Comparison of ENCODE assay signal across 10 mouse cellular contexts in the genomic region with DNA sequence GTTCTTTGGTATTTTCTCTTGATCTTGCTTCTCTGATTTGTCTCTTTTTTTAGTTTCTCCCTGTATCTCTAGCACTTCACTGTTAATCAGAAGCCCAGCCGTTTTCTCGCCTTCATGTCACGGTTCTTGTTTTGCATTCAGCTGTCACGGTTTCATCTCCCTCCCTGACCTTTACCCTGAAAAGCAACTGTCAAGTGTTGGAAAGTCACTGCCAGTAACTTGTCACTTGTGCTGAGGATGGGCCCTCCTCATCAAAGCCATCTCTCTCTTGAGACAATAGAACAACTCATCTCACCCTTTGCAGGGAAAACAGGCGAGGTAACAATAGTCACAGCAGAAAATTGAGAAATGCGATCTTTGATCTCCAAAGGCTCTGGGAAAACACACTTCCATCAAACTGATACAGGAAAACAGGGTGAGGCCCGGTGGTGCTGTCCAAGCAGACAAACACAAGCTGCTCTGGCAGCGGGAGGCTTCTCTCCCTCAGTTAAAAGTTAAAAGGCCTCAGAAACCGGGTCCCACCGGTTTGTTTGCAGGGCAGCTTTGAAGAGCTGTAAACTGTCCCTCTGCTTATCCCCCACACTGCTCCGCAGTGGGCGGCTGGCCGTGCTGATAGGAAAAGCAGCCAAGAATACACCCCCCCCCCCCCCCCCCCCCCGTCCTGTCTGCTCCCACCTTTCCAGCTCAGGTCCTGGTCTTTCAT.
DNase-seq lines count a peak whose midpoint lies in the region; ATAC-seq and TF ChIP-seq lines count a peak whose summit lies in the region.
"Had no signal": no experiment of that assay in that cellular context is flagged by ENCODE, and none has a peak within 500 bp of the region (broad histone marks: within the 10 kb centered on the region; RNA-seq: fewer than 3 reads in every experiment).

No protein-coding gene starts in this region.

- WGBS in lung, embryonic 16.5 days: 10% methylated on average over 13 of the region's 14 CpGs
- WGBS in forebrain, embryonic 11.5 days: 12% methylated on average over 13 of the region's 14 CpGs
- WGBS in liver, adult 2 months: 16% methylated on average over 13 of the region's 14 CpGs
- 4% methylated on average over 13 of the region's 14 CpGs for WGBS in neural tube, embryonic 12.5 days

- no peak overlapping the region for H3K4me2 ChIP-seq in lung, embryonic 16.5 days (ENCODE audit: low read depth, low read length)
- H3K4me2 ChIP-seq in forebrain, embryonic 11.5 days (ENCODE audit: low read depth, low read length, severe bottlenecking): no peak overlapping the region
- peak overlapping the region; percentile 20; the same call in 1 of the 2 replicates for H3K4me2 ChIP-seq in neural tube, embryonic 12.5 days (replicated peaks)

- peak; percentile 27; the same call in 1 of the 2 replicates for ATAC-seq in lung, embryonic 16.5 days (ENCODE audit: low read depth)
- peak; percentile 45; the same call in 1 of the 2 replicates for ATAC-seq in forebrain, embryonic 11.5 days (replicated peaks; ENCODE audit: low FRiP score)
- no peak for ATAC-seq in neural tube, embryonic 12.5 days (ENCODE audit: low FRiP score, low read depth)
- no peak for ATAC-seq in frontal cortex, adult (ENCODE audit: low TSS enrichment)
- ATAC-seq: inflammation-experienced regulatory T-cells, adult 6 months had no signal

- no peaks in the 10 kb centered on the region for H3K79me2 ChIP-seq in liver, adult 2 months (ENCODE audit: control insufficient read depth, insufficient read depth, low read length)

- no peak for DNase-seq in lung, postnatal 14 days
- peak; percentile 53 for DNase-seq in forebrain, embryonic 11.5 days (ENCODE audit: low spot score)
- DNase-seq in liver, adult 2 months (ENCODE audit: extremely low read depth, low read depth, low spot score): peak; percentile 31
- no peak for DNase-seq in cerebellum, adult 11-12 months
- no peak for DNase-seq in retina, embryonic 14.5 days (ENCODE audit: low spot score)

- TF ChIP-seq POLR2A in liver, adult 2 months (IDR thresholded peaks at IDR 0.05; ENCODE audit: extremely low read depth, insufficient read depth, low read length): no peak

- no peaks in the 10 kb centered on the region for H3K9me3 ChIP-seq in lung, embryonic 16.5 days (ENCODE audit: control insufficient read depth, low read length)
- H3K9me3 ChIP-seq in forebrain, embryonic 11.5 days (ENCODE audit: control insufficient read depth, low read length): no peaks in the 10 kb centered on the region
- no peaks in the 10 kb centered on the region for H3K9me3 ChIP-seq in neural tube, embryonic 12.5 days

- no peaks in the 10 kb centered on the region for H3K27me3 ChIP-seq in lung, embryonic 16.5 days (ENCODE audit: control insufficient read depth, insufficient read depth, low read depth, low read length)
- no peaks in the 10 kb centered on the region for H3K27me3 ChIP-seq in forebrain, embryonic 11.5 days (ENCODE audit: control insufficient read depth, insufficient read depth, low read length)
- H3K27me3 ChIP-seq in liver, adult 2 months (ENCODE audit: control insufficient read depth, insufficient read depth, low read length): no peaks in the 10 kb centered on the region
- H3K27me3 ChIP-seq in neural tube, embryonic 12.5 days (replicated peaks): no peaks in the 10 kb centered on the region

- no peak overlapping the region for H3K4me3 ChIP-seq in lung, embryonic 16.5 days (ENCODE audit: low read length)
- no peak overlapping the region for H3K4me3 ChIP-seq in forebrain, embryonic 11.5 days (ENCODE audit: low read depth, low read length)
- no peak overlapping the region for H3K4me3 ChIP-seq in liver, adult 2 months (ENCODE audit: insufficient read depth, low read depth, low read length)
- H3K4me3 ChIP-seq in neural tube, embryonic 12.5 days: no peak overlapping the region
- H3K4me3 ChIP-seq: myocyte had no signal

- no peak overlapping the region for H3K27ac ChIP-seq in lung, embryonic 16.5 days (ENCODE audit: low read length)
- H3K27ac ChIP-seq in forebrain, embryonic 11.5 days (ENCODE audit: low read depth, low read length): no peak overlapping the region
- no peak overlapping the region for H3K27ac ChIP-seq in liver, adult 2 months (replicated peaks; ENCODE audit: insufficient read depth, low read depth, low read length)
- no peak overlapping the region for H3K27ac ChIP-seq in neural tube, embryonic 12.5 days

- H3K36me3 ChIP-seq in lung, embryonic 16.5 days (ENCODE audit: control insufficient read depth, insufficient read depth, low read length): no peaks in the 10 kb centered on the region
- no peaks in the 10 kb centered on the region for H3K36me3 ChIP-seq in forebrain, embryonic 11.5 days (ENCODE audit: control insufficient read depth, insufficient read depth, low read length)
- H3K36me3 ChIP-seq in liver, adult 2 months (ENCODE audit: control insufficient read depth, insufficient read depth, low read length): no peaks in the 10 kb centered on the region
- H3K36me3 ChIP-seq in neural tube, embryonic 12.5 days: no peaks in the 10 kb centered on the region

- no peak for TF ChIP-seq CTCF in liver, adult 2 months (IDR thresholded peaks at IDR 0.05; ENCODE audit: low read depth, low read length)

- H3K9ac ChIP-seq in lung, embryonic 16.5 days (ENCODE audit: low read length): no peak overlapping the region
- peak overlapping the region; percentile 16; the same call in 1 of the 2 replicates for H3K9ac ChIP-seq in forebrain, embryonic 11.5 days (ENCODE audit: low read length)
- no peak overlapping the region for H3K9ac ChIP-seq in liver, adult 2 months (ENCODE audit: low read depth, low read length)
- H3K9ac ChIP-seq in neural tube, embryonic 12.5 days: peak overlapping the region; percentile 26; the same call in 1 of the 2 replicates

- peaks cover 12% of the 10 kb centered on the region; the same call in 1 of the 2 replicates for H3K4me1 ChIP-seq in lung, embryonic 16.5 days (replicated peaks; ENCODE audit: control insufficient read depth, insufficient read depth, low read length)
- H3K4me1 ChIP-seq in forebrain, embryonic 11.5 days (replicated peaks; ENCODE audit: control insufficient read depth, insufficient read depth, low read length): peaks cover 4% of the 10 kb centered on the region; the same call in 1 of the 2 replicates
- no peaks in the 10 kb centered on the region for H3K4me1 ChIP-seq in liver, adult 2 months (ENCODE audit: control insufficient read depth, insufficient read depth, low read length)
- H3K4me1 ChIP-seq in neural tube, embryonic 12.5 days: peaks cover 12% of the 10 kb centered on the region

Comparison
In these comparisons a context has a peak if more than half of its experiments do, and no peak if none do; other contexts are left out.
1. ATAC-seq: peak in lung, embryonic 16.5 days (single experiment) and forebrain, embryonic 11.5 days (single experiment); none in neural tube, embryonic 12.5 days (single experiment) and frontal cortex, adult (single experiment).
2. H3K9ac ChIP-seq: peak in forebrain, embryonic 11.5 days (single experiment) and neural tube, embryonic 12.5 days (single experiment); none in lung, embryonic 16.5 days (single experiment) and liver, adult 2 months (single experiment).
3. DNase-seq: peak in forebrain, embryonic 11.5 days (single experiment) and liver, adult 2 months (single experiment); none in lung, postnatal 14 days (single experiment), cerebellum, adult 11-12 months (single experiment) and retina, embryonic 14.5 days (single experiment).